Mouse (Mus musculus): ENCODE results near the gene Wwc2. TPM values are rescaled to one million over a fixed set of nuclear protein-coding genes. Genes with fewer than 3 reads are reported as not detected.
A peak's percentile ranks its signal among the peaks of the same experiment; 100 is the strongest.

Wwc2 gene
- polyA plus RNA-seq, 1 experiment from 2014 or later, result 1.8 TPM

DNA sequence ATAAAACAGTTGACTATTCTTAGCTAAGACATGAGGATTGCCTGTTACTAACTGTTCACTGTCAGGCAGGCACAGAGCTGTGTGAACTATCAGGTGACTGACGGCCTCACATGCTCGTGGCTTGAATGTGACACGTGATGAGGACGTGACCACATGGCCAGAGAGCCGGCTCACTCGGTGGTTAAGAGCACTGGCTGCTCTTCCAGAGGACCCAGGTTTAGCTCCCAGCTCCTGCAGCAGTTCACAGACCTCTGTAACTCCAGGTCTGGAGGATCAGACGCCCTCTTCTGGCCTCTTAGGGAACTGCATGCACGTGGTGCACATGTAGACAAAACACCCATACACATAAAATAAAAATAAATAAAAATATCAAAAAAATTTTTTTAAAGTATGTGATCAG, 140.9 kb downstream of the Wwc2 start:
- Histone ChIP-seq H3K4me2 (ENCODE audit: low read depth, low read length) (no peak overlapping the region), H3K27me3 (ENCODE audit: insufficient read depth, low read length) (no peaks in the 10 kb centered on the region), H3K9me3 (ENCODE audit: low read length) (no peaks in the 10 kb centered on the region), H3K4me1 (ENCODE audit: insufficient read depth) (no peaks in the 10 kb centered on the region), H3K4me3 (ENCODE audit: low read depth, low read length) (no peak overlapping the region), H3K27ac (ENCODE audit: low read depth) (no peak overlapping the region), H3K36me3 (replicated peaks; ENCODE audit: insufficient read depth, low read length) (peaks cover 18% of the 10 kb centered on the region), H3K9ac (replicated peaks) (no peak overlapping the region)
- TF ChIP-seq EP300 (IDR thresholded peaks at IDR 0.05; ENCODE audit: low read depth) (no peak), CTCF (IDR thresholded peaks at IDR 0.05; ENCODE audit: low read depth) (peak; percentile 53)
- no peak for ATAC-seq
- 71% methylated on average over 8 of the region's 8 CpGs for WGBS (ENCODE audit: insufficient replicate concordance)
- DNase-seq, result no peak

DNA sequence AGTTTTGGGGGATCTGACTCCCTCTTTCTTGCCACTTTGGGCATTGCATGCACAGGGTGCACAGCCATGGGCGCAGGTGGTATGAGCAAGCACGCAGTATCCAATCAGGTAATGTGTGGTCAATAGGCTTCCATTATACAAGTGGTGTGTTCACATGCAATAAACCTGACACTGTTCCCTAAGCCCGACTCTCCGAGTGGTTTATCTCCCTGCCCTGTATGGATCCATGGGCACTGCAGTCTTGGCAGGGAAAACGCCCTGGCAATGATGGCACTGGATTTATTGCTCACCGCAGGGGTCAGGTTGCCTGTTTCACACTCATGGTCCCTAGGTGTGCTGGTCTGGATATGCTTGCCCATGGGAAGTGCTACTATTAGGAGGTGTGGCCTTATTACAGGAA, 142.8 kb downstream of the Wwc2 start:
- TF ChIP-seq EP300 (IDR thresholded peaks at IDR 0.05; ENCODE audit: low read depth) (no peak), CTCF (IDR thresholded peaks at IDR 0.05; ENCODE audit: low read depth) (no peak)
- DNase-seq, result no peak
- H3K4me1 ChIP-seq (ENCODE audit: insufficient read depth), result no peaks in the 10 kb centered on the region
- no peak overlapping the region for H3K27ac ChIP-seq (ENCODE audit: low read depth)
- H3K27me3 ChIP-seq (ENCODE audit: insufficient read depth, low read length), result no peaks in the 10 kb centered on the region
- H3K4me2 ChIP-seq (ENCODE audit: low read depth, low read length), result no peak overlapping the region
- no peaks in the 10 kb centered on the region for H3K9me3 ChIP-seq (ENCODE audit: low read length)
- H3K4me3 ChIP-seq (ENCODE audit: low read depth, low read length), result no peak overlapping the region
- WGBS (ENCODE audit: insufficient replicate concordance), result 83% methylated on average over 6 of the region's 6 CpGs
- no peak overlapping the region for H3K9ac ChIP-seq (replicated peaks)
- ATAC-seq, result no peak
- peaks cover 23% of the 10 kb centered on the region for H3K36me3 ChIP-seq (replicated peaks; ENCODE audit: insufficient read depth, low read length)

DNA sequence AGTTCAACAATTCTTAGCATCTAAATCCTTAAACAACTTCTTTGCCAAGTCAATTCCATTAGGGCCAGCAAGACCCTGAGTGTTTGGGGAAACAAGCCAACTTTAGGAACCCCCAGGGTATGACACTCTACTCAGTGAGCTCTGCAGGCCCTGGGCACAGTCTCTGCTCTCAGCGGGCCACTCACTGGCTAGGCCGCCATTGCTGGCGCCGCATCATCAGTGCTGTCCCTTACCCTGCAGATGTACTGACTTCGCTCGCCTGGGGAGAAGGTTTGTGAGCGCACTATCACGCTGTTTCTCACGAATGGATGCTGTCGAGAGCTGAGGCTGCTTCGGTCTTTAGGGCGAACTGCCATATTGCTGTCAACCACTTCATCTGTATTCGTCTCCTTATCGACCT, 143.6 kb downstream of the Wwc2 start:
- no peak overlapping the region for H3K4me2 ChIP-seq (ENCODE audit: low read depth, low read length)

DNA sequence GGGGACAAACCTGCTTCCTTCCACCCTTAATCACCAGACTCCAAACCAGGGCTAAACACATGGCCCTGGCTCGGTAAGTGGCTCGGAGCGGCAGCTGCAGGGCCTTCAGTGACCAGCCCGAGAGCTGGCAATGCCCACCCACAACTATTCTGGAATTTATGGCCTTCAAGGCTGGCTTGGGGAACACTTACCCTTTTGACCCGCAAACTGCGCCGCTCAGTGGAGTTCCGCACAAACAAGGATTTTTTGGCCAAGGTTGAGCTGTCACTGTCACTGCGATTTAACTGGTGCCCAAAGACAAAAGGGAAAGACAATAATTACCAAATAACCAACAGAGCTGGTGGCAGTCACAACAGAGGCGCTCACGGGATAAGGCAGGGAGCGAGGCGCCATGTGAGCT, 144.8 kb downstream of the Wwc2 start:
- Histone ChIP-seq H3K27ac (ENCODE audit: low read depth) (no peak overlapping the region), H3K9me3 (ENCODE audit: low read length) (no peaks in the 10 kb centered on the region), H3K4me1 (ENCODE audit: insufficient read depth) (no peaks in the 10 kb centered on the region), H3K36me3 (replicated peaks; ENCODE audit: insufficient read depth, low read length) (peaks cover 25% of the 10 kb centered on the region), H3K9ac (replicated peaks) (no peak overlapping the region), H3K4me3 (ENCODE audit: low read depth, low read length) (no peak overlapping the region), H3K4me2 (ENCODE audit: low read depth, low read length) (no peak overlapping the region), H3K27me3 (ENCODE audit: insufficient read depth, low read length) (no peaks in the 10 kb centered on the region)
- TF ChIP-seq EP300 (IDR thresholded peaks at IDR 0.05; ENCODE audit: low read depth) (no peak), CTCF (IDR thresholded peaks at IDR 0.05; ENCODE audit: low read depth) (no peak)
- ATAC-seq (no peak), DNase-seq (no peak)
- WGBS (ENCODE audit: insufficient replicate concordance), result 90% methylated on average over 13 of the region's 13 CpGs

More for the DNA sequence above, 143.6 kb downstream of the Wwc2 start:
- peaks cover 25% of the 10 kb centered on the region for H3K36me3 ChIP-seq (replicated peaks; ENCODE audit: insufficient read depth, low read length)
- WGBS (ENCODE audit: insufficient replicate concordance), result 86% methylated on average over 14 of the region's 14 CpGs
- H3K27me3 ChIP-seq (ENCODE audit: insufficient read depth, low read length), result no peaks in the 10 kb centered on the region
- H3K4me1 ChIP-seq (ENCODE audit: insufficient read depth), result no peaks in the 10 kb centered on the region
- TF ChIP-seq CTCF (IDR thresholded peaks at IDR 0.05; ENCODE audit: low read depth) (no peak), EP300 (IDR thresholded peaks at IDR 0.05; ENCODE audit: low read depth) (no peak)
- DNase-seq (no peak), ATAC-seq (no peak)
- no peak overlapping the region for H3K27ac ChIP-seq (ENCODE audit: low read depth)
- no peak overlapping the region for H3K9ac ChIP-seq (replicated peaks)
- H3K4me3 ChIP-seq (ENCODE audit: low read depth, low read length), result no peak overlapping the region
- no peaks in the 10 kb centered on the region for H3K9me3 ChIP-seq (ENCODE audit: low read length)

DNA sequence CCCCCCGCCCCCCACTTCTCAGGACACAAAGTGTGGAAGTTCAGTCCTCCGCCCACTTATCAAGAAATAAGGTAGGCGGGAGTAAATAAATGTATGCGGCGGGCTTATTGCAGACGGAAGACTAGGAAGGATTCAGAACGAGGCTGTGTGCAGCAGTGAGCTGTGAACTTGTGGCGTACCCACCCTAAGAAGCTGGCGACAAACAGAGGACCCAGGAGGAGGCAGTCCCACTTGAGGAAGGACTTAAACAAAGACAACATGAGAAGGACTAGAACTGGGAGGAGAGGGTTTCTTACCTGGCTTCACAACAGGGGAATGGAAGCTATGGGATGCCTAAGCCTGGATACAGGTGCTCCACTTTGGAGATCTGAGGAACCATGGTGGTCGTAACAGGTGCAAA, 147.1 kb downstream of the Wwc2 start:
- Histone ChIP-seq H3K9ac (replicated peaks) (no peak overlapping the region), H3K4me2 (ENCODE audit: low read depth, low read length) (no peak overlapping the region), H3K27me3 (ENCODE audit: insufficient read depth, low read length) (no peaks in the 10 kb centered on the region), H3K4me1 (ENCODE audit: insufficient read depth) (no peaks in the 10 kb centered on the region), H3K27ac (ENCODE audit: low read depth) (no peak overlapping the region), H3K9me3 (ENCODE audit: low read length) (no peaks in the 10 kb centered on the region), H3K4me3 (ENCODE audit: low read depth, low read length) (no peak overlapping the region), H3K36me3 (replicated peaks; ENCODE audit: insufficient read depth, low read length) (peaks cover 19% of the 10 kb centered on the region)
- 89% methylated on average over 10 of the region's 10 CpGs for WGBS (ENCODE audit: insufficient replicate concordance)
- no peak for ATAC-seq
- DNase-seq, result no peak
- TF ChIP-seq CTCF (IDR thresholded peaks at IDR 0.05; ENCODE audit: low read depth) (no peak), EP300 (IDR thresholded peaks at IDR 0.05; ENCODE audit: low read depth) (no peak)

DNA sequence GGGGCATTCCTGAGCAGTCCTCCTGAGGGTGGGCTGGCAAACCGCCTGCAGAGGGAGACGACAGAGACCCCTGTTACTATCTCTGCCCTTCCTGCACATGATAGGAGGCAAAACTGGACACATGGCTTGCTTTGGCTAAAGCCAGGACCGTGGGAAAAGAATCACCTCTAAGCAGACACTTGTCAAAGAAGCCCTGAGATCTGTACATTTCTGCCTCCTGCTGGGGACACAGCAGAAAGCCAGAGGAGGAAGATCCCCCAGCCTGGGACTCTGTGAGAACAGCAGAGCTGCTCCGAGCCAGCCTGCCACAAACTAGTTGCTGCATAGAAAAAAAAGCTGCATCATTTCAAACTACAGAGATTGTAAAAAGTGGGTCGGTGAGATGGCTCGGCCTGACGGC, 147.7 kb downstream of the Wwc2 start:
- TF ChIP-seq CTCF (IDR thresholded peaks at IDR 0.05; ENCODE audit: low read depth), result no peak
- no peak for TF ChIP-seq EP300 (IDR thresholded peaks at IDR 0.05; ENCODE audit: low read depth)
- 80% methylated on average over 7 of the region's 7 CpGs for WGBS (ENCODE audit: insufficient replicate concordance)
- Histone ChIP-seq H3K27me3 (ENCODE audit: insufficient read depth, low read length) (no peaks in the 10 kb centered on the region), H3K9me3 (ENCODE audit: low read length) (no peaks in the 10 kb centered on the region), H3K9ac (replicated peaks) (no peak overlapping the region), H3K4me2 (ENCODE audit: low read depth, low read length) (no peak overlapping the region), H3K36me3 (replicated peaks; ENCODE audit: insufficient read depth, low read length) (peaks cover 16% of the 10 kb centered on the region), H3K4me3 (ENCODE audit: low read depth, low read length) (no peak overlapping the region), H3K27ac (ENCODE audit: low read depth) (no peak overlapping the region), H3K4me1 (ENCODE audit: insufficient read depth) (no peaks in the 10 kb centered on the region)
- DNase-seq (no peak), ATAC-seq (no peak)

DNA sequence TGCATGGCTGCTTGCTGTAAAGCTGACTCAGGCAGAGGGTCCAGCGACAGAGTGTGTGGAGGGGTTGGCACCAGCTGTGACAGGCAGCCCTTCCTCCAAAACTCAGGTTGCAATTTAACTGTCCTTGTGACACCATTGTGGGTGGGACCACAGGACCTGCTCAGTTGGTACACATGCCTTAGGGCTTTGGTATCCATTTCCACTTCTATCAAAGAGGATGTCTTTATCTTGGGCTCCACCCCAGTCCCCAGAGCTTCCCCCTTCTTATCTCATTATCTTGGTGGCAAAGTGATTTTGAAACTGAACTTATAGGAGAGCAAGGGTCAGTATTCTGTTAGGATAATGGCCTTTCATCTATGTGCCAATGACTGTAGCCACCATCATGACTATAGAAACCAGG, 156.8 kb downstream of the Wwc2 start:
- WGBS (ENCODE audit: insufficient replicate concordance), result 68% methylated on average over 1 of the region's 1 CpGs
- no peaks in the 10 kb centered on the region for H3K9me3 ChIP-seq (ENCODE audit: low read length)
- no peak overlapping the region for H3K27ac ChIP-seq (ENCODE audit: low read depth)
- H3K9ac ChIP-seq (replicated peaks), result no peak overlapping the region
- TF ChIP-seq EP300 (IDR thresholded peaks at IDR 0.05; ENCODE audit: low read depth) (no peak), CTCF (IDR thresholded peaks at IDR 0.05; ENCODE audit: low read depth) (no peak)
- H3K27me3 ChIP-seq (ENCODE audit: insufficient read depth, low read length), result no peaks in the 10 kb centered on the region
- no peaks in the 10 kb centered on the region for H3K4me1 ChIP-seq (ENCODE audit: insufficient read depth)
- no peak overlapping the region for H3K4me3 ChIP-seq (ENCODE audit: low read depth, low read length)
- DNase-seq (no peak), ATAC-seq (no peak)
- H3K4me2 ChIP-seq (ENCODE audit: low read depth, low read length), result no peak overlapping the region
- H3K36me3 ChIP-seq (replicated peaks; ENCODE audit: insufficient read depth, low read length), result peaks cover 14% of the 10 kb centered on the region

Measured in liver, postnatal 0 days (tissue).